Mouse (Mus musculus) fat pad, adult 2 months (tissue): ENCODE data around the gene Ccdc78.
"Not testable (repeated sequence)": the region's sequence is repeated elsewhere in the genome, so short reads cannot be mapped to it uniquely, and the experiment has no call there.

Experiments used
- DNase-seq: peaks from one replicate; pipeline ENCODE4 v3.0.0-alpha.2; 2011; ENCODE audit warnings: low read depth, low spot score; ENCODE audit errors: extremely low read depth

Gene Ccdc78

DNA sequence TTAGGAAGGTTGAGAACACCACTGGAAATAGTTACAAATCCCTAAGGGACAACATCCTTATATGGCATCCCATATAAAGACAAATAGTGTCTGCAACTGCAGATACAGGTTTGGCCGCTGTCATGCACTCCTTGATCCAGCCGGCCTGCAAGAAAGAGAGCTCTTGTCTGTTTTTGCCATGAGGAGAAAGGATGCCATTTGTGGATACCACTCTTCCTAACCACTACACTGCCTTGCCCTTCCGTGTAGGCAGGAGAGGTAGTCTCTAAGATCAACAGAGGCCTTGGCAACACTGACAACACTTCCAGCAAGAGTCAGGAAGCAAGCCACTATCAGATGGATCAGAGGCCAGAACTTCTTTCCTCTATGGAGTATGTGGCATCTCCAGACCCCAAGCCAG lies at the start of gene Ccdc78:
Gene Ccdc78 (plus strand): TSS at position 301 of the 400 bp plus-strand sequence.
- no peak for DNase-seq

DNA sequence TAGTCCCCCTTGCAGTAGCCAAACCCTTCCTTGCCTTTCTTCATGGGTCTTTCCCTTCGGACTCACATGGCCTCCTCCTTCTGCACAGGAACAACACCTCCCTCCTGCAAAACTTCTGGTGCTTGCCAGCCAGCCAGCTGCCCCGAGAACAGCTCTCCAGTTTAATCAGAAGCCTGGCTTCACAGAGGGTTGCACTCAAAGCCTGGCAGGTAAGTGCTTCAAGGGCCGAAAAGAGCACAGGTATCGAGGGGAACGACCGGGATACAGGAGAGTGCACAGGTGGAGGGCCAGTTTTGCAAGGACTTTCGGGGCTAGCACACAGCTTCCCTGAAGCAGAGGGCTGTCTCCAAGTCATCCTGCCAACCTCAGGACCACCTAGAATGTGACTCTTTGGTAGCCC lies 47.5 kb upstream of the Ccdc78 start:
- no peak for DNase-seq

DNA sequence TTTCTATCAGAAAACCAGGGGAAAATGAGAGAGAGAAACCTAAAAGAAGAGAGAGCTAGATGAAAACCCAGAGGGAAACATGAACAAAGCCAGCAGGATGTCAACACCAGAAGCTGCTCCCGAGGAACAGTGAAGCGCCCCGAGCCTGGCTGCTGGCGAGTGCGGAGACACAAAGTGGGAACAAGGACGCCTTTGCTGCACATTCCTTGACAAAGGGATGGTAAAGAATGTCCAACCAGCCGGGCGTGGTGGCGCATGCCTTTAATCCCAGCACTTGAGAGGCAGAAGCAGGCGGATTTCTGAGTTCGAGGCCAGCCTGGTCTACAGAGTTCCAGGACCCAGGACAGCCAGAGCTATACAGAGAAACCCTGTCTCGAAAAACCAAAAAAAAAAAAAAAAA lies 44.9 kb upstream of the Ccdc78 start:
- DNase-seq = not testable (repeated sequence)

DNA sequence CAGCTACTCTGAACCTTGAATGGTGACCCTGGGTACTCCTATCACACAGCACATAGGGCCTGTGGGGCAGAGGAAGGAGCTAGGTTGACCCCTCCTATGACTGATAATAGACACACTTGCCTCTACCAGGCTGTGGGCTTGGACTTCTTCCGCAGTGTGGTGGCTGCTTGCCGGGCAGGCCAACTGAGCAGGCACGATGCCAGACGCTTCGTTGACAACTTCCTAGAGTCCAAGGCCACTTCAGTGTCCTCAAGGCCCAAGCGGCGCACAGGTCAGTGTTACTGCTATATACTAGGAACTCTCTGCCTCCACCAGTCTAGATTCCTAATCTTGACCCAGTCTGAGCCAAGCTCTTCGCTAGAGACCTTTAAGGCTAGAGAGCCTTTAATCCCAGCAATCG lies 42.5 kb upstream of the Ccdc78 start:
- DNase-seq = no peak

DNA sequence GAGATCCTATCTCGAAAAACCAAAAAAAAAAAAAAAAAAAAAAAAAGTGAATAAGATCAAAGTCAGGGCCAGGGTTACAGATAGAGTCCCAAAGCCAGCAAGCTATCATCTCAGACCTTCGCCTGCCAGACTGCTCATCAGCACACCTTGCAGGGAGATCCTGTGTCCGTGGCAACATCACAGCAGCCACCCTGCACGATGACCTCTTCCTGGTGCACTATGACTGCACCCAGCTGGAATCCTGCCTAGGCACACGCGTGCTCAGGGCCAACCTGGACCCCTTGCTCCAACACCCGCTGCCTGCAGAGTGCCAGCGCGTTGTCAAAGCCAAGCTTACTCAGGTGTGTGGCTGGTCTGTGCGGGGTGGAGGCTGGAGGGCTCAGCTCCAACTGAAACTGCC lies 42.1 kb upstream of the Ccdc78 start:
- DNase-seq = no peak

DNA sequence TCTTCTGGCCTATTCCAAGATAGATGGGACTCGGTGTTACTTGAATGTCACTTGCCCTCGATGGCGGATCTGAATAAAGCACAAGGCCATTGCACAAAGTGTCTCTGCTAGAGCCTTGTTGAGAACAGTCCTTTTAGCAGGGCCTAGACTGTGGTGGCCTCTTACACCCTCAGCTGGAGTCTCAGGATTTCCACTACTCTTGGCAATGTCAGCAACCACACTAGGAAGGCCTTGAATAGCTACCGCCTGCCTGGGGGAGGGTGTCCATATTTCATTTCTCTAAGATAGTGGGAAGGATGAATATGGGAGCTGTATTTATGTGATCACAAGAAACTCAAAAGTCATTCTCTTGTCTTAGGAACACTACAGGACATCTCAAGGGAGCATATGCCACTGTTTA lies 38.1 kb upstream of the Ccdc78 start:
- DNase-seq = no peak

DNA sequence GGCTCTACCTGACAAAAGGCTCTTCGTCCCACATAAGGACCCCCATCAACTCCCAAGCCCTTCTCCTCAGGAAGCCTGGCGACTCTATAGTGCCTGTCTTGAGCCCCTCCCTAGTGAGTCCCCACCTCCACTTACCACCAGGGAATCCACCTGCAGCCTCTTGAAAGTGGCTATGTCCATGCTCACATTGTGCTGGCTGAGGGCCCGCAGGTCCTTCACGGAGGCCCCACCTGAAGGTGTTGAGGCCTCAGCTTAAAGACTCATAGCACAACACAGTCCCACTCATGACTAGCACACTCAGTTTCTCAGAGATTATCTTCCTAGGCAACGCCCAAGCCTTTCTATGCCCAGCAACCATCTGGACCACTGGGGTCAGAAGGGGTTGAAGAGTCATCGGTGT lies 37.1 kb upstream of the Ccdc78 start:
- DNase-seq = no peak

DNA sequence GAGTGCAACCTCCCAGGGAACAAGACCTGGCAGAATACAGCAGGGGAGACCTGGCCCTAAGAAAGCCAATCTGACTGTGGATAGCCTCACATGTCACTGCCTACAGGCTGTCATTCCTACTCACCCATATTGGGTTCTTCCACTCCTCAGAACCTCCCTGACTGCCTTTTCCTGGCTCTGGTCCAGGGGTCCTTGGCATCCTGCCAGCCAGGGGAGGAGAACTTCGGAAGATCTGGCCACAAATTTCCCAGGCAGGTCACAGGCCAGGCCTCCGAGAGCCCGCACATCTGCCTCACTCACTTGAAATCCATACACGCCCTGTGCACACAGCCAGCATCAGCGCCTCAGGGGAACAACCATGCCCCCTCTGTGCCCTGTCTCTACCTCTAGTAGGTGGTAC lies 34.9 kb upstream of the Ccdc78 start:
- DNase-seq = no peak

DNA sequence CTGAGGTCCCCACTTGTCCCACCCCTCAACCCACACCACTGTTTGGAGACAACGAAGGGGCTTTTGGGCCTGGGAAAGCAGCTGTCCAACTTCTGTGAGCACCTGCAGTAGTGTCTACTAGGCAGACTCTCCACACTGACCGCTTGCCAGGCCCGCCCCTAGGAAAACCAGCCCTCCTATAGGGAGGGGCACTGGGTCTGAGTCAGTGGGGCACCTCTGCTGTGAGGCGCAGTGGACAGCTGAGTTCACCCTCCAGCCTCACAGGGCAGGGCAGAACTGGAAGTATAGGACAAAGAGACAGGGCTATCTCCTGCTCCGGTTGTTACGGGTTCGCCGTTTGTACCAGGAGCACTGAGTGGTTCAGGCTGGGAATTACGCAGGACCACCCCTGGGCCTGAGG lies 32.1 kb upstream of the Ccdc78 start, which contains the start of gene Msln:
Gene Msln (minus strand): TSS at position 138 of the 400 bp plus-strand sequence.
- no peak for DNase-seq

DNA sequence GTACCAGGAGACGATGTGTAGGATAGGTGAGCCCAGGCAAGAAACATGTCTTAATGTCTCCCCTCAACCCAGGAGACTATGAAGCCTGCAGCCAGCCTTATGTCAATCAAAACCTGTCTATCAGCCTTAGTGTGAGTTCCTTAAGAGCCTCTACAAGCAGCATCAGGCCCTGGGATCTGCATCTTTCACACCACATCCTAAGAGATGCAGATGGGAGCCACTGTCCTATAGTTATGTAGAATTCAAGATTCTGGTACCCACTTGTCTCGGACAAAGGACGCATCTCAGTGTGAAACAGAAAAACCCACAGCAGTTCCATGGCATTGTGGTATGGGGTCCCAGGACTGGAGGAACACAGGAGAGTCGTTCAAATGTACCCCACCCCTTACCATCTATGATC lies 31.3 kb upstream of the Ccdc78 start:
- no peak for DNase-seq

DNA sequence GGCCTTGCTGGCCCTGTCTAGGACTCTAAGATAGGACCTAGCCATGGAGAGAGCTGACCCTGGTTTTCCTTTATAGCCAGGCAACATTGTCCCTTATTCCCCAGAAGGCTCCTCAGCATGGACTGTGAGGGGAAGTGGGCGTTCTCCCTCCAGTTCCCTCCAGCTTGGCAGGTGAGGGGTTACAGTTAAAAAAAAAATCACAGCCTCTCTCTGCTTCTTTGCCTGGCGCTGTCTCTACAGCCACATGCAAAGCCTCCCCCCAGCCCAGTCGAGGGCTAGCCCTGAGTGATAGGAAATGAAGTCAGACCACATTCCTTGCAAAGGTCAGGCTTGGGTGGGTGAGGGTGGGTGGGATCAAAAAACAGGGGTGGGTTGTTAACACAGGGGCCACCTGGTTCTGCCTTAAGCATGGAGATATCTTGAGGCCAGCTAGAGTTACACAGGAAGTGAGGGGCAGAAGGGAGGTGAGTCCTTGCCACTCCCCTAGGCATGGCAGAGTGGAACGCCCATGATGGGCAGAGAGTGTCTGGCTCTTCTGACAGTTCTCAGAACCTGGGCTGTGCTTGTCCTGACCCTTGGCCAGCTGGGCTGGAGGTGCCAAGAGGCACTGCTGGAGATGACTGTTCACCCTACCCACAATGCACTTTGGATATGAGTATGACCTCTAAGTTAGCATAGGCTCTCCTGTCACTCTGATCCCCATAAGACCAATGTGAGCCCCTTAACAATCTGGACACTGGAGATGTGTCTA lies 30.6 kb upstream of the Ccdc78 start:
- DNase-seq = no peak

DNA sequence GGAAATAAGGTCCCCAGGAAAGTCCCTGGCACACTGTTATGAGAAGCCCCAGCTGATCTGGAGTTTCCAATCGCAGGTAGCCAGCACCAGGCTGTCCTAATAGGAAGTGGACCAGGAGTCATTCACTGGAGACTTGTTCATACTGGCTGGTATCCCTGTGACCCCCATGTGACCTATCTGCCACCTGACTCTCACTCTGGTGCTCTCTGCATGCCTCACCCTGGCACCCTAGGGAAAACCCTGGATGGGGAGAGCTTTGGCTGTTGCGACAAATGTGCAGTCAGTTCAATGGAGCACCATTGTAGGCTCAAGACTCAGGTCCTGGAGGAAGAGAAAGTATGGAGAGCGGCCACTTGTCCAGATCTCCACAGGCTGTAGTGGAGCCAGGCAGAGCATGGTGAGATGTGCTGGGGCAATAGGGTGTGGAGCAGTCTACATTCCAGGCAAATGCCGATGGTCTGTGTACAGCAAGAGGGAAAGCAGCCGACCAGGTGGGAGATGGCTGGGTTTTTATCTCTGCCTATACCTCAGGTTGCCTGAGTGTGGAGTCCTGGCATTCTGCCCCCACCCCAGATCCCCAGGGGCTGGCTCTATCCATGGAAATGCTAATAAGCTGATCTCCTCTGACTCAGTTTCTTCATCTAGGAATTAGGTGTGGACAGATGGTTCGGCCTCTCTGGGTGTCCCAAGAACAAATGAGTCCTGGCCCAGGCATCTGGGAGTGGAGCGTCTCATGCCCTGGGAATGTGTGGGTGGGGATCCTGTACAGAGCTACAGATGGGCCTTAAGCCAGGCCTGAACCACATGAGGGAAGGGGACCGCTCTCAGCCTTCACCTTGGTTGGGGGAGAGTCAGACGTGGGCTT lies 29.8 kb upstream of the Ccdc78 start:
- no peak for DNase-seq

DNA sequence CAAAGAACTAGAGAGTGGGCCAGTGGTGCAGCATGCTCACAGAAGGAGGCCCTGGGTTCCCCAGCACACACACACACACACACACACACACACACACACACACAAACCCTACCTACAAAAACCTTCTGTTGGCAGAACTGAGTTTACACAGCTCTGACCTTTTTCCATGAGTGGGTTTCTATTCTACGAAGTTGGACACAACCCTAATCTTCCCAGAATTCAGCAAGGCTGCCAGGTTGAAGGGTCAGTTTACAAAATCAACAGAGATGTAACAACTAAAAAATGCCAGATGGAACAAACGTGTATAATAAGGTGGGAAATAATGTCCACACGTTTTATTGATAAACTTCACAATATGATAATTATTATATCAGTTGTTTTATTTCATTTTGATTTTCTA lies 28.7 kb upstream of the Ccdc78 start:
- DNase-seq = no peak

DNA sequence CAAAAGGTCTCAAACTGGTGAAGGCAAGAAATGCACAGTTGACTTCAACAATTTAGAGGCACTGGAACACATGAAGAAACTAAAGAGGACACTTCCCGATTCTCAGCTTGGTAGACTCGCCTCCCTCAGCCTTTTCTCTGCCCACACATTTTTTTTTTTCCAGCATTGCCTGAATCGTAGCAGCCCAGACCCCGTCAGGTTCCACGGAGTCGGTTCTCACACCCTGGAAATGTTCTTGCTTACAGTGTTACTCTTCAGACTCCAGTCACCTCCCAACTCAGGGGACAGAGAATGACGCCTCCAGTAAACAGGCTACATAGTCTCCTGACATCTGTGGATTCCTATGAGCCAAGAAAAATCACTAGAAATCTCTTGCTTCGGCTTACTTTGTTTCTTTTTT lies 26.2 kb upstream of the Ccdc78 start:
- DNase-seq = no peak

DNA sequence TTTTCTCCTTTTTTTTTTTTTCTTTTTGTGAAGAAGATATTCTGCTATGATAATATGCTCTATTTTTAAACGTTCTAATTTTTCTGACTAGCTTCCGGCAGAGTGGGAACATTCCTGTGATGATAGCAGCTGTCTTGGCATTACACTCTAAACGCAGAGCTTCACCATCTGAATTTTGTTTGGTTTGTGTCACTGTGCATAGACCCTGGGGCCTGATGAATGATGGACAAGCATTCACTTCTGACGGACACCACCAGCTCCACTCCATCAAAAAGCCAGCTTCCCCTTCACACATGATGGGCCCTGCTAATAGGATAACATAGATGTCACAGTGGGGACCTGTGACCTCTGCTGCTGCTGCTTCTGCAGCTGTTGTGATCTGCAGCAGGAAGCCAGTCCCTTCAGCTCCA lies 24.8 kb upstream of the Ccdc78 start:
- DNase-seq = no peak

DNA sequence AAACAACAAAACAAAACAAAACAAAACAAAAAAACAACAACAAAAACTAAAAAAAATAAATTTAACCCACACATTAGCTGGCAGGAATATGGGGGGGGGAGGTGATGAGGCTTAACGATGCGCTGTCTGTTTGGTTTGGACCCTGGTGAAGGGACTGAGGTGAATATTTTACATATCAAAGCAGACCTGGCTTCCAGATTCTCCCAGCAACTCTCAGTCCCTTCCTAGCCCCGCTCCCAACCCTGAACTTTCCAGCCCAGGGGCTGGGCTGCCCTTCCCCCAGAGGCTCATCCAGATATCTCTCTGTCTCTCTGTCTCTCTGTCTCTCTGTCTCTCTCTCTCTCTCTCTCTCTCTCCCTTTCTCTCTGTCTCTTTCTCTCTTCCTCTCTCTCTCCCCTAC lies 23.8 kb upstream of the Ccdc78 start:
- no peak for DNase-seq

DNA sequence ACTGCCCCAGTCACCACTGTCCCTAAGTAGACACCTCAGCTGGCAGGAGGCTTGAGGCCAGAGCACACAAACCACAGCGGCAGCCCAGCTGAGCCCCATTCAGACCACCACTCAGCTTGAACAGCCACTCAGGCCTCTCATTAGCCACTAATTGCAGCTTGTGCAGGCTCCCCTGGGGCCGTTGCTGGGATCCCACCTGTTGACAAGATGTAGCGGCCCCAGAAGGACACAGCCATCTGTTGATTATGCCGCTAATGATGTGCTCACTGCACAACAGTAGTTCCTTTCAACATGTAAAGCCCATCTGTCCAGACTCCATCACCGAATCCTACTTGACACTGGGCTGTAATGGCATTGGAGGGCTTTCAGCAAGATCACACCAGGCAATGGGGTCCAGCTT lies 20.5 kb upstream of the Ccdc78 start:
- no peak for DNase-seq

DNA sequence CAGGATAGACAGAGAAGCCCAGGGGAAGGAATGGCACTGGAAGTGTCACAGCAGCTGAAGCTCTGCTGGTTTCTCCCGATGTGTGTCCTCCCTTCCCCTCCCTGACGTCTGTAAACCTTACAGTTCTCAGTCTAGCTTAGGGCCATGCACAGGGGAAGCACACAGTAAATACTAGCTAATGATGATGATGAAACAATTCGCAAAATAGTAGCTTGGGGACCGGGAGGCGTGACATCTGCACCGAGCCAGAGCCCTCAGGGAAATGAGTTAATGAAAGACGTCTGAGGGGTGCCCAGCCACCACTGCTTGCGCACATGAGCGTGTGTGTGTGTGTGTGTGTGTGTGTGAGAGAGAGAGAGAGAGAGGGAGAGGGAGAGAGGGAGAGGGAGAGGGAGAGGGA lies 17.0 kb upstream of the Ccdc78 start:
- DNase-seq = no peak

DNA sequence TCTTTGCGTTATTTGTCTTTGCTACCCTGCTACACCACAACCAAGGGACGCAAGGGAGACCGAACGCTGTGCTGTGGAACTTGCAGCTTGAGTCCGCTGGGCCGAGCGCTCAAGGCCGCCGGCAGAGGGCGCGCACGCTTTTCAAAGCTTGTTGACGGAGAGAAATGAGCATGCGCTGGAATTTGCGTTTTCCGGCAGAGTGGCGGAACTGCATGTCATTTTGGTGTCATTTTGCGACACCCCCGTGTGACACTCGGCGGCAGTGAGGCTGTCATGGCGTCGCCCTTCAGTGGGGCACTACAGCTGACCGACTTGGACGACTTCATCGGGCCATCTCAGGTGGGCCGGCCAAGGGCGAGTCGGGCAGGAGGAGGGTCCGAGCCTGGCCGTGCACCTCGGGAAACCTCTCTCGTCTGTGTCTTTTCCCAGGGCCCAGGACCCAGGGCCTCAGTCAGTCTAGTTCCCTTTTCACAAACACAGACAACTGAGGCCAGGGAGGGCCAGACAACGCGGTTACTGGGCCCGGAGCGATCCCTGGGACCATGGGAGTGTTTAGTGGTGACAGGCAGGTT lies 12.7 kb upstream of the Ccdc78 start, which contains the start of gene Narfl:
Gene Narfl (plus strand): TSS at position 228 of the 572 bp plus-strand sequence.
- DNase-seq = peak; percentile 61

DNA sequence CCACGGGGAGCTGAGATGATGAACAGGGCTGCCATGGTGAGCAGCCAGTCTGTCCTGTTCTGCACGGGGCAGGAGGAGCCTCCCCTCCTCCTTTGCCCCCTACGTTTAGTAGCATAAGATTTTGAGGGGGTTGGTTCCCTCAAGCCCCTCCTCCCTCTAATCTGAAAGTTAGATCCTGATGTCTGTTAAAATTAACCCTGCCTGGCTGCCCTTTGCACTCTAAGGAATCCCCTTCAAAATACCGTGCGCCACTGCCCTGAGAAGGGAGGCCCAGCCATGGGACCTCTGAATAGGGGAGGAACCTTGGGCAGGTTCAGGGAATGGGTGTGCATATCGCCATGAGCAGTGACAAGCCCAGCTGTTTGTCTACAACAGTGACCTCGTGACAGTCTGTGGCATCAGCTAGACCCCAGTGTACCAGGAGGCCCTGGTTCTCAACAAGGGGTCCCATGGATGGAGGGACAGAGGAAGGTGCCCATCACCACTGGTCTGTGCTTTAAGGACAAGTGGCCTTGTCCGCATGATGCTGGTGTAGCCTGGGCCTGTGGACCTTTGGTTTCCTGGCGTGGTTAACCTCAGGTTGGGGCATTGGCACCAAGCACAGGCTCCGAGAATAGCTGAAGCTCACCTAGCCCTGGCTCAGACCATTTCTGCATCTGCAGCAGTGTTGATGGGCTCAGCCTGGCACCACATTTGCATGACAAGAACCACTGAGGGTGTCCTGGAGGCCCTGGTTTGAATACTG lies 10.9 kb upstream of the Ccdc78 start:
- no peak for DNase-seq

DNA sequence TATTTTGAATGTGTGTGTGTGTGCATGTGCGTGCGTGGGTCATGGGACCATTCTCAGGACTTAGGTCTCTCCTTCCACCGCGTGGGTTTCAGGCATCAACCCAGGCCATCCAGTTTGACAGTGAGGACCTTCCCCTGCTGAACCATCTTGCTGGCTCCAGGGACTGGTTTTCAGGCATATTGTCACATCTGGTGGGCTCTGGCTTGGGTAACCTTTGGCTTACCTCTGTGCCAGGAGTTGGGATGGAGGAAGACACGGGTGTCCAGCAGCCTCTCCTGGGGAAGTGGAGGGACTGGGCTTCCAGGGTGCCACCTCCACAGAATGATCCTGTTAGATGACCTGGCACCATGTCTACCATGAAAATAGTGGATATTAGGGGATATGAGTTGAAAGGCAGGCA lies 8.4 kb upstream of the Ccdc78 start:
- no peak for DNase-seq
